Mouse (Mus musculus) kidney, adult 2 months (tissue): Measurements from ENCODE around the gene Snd1. TPM values are rescaled to one million over a fixed set of nuclear protein-coding genes. Genes with fewer than 3 reads are reported as not detected.

ENCODE experiments used
- DNase-seq: peaks from one replicate; pipeline ENCODE4 v3.0.0; 2021
- H3K27ac ChIP-seq: fragments of 200-500 bp; 2 replicates; pipeline ENCODE4 v1.5.1; 2012; ENCODE audit warnings: low read depth, low read length, control low read depth, inconsistent platforms; ENCODE audit not compliant: insufficient read depth
- H3K27me3 ChIP-seq: fragments of 200-500 bp; replicated peaks from 2 replicates; pipeline ENCODE4 v1.6.1; 2012; ENCODE audit warnings: mild to moderate bottlenecking, moderate library complexity, low read length, inconsistent platforms; ENCODE audit not compliant: control insufficient read depth, insufficient read depth
- H3K36me3 ChIP-seq: fragments of 200-500 bp; 2 replicates; pipeline ENCODE4 v1.6.1; 2012; ENCODE audit warnings: mild to moderate bottlenecking, moderate library complexity, low read length, inconsistent platforms; ENCODE audit not compliant: control insufficient read depth, insufficient read depth
- H3K4me1 ChIP-seq: fragments of 200-500 bp; 2 replicates; pipeline ENCODE4 v1.6.1; 2011; ENCODE audit warnings: low read length; ENCODE audit not compliant: control insufficient read depth, insufficient read depth
- H3K4me3 ChIP-seq: fragments of 200-500 bp; 2 replicates; pipeline ENCODE4 v1.5.1; 2011; ENCODE audit warnings: mild to moderate bottlenecking, low read depth, low read length, control low read depth; ENCODE audit not compliant: insufficient read depth
- CTCF ChIP-seq: fragments of 200-500 bp; conservative IDR thresholded peaks from 2 replicates; pipeline ENCODE4 v1.5.1; 2011; ENCODE audit warnings: low read depth, mild to moderate bottlenecking, control low read depth, low read length, moderate library complexity, mixed read lengths; ENCODE audit not compliant: insufficient read depth, insufficient read length
- POLR2A ChIP-seq: fragments of 200-500 bp; IDR thresholded peaks from one replicate; pipeline ENCODE4 v1.6.1; 2011; ENCODE audit warnings: low read depth, low read length, control low read depth
- WGBS: fragments of 180-500 bp; shearing (Covaris S2); methylation state at CpG from one replicate; pipeline ENCODE4 v1.1.7; 2018; 5-methylcytosine and 5-hydroxymethylcytosine counted together
- polyA plus RNA-seq: library from polyadenylated mRNA; depleted of rRNA; stranded (reverse); fragments of >200 nt; gene quantifications from 2 replicates; pipeline ENCODE4 v1.2.3, GENCODE M21; 2012; rRNA removed

Snd1 gene
- polyA plus RNA-seq, 1 experiment, result 41.0 TPM

DNA sequence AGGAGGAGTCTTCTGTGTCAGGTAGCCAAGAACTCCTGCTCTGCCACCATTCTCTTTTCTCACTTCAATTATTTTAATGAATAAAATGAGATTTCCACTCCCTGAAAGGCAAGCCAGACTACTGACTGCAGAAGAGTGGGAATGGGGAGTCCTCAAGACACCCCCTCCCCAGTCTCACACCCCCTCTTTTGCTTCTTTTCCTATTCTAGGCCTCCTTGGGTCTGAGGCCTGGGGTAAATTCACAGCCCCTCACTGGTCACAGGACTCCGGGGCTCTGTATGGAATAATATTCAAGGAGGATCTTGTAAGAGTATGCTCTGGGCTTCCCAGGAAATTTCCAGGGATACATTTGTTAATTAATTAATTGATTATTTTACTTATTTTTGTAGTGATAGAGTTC, 507.9 kb downstream of the Snd1 start:
- Histone ChIP-seq H3K27me3 (no peaks in the 10 kb centered on the region), H3K36me3 (no peaks in the 10 kb centered on the region), H3K4me1 (0 out of 2 replicates have a peak, but pooled peaks cover 2% of the 10 kb centered on the region), H3K4me3 (no peak overlapping the region), H3K27ac (no peak overlapping the region)
- DNase-seq, result no peak
- TF ChIP-seq POLR2A (no peak), CTCF (no peak)
- 87% methylated on average over 1 of the region's 1 CpGs for whole genome bisulfite sequencing

Other genes starting within 250 kb of the Snd1 start
- 2.6 and 2.8 TPM in 2 replicates for gene Zfp800, start 77.1 kb upstream of the Snd1 start, polyA plus RNA-seq
- 303 and 332 TPM in 2 replicates for gene Arf5, start 51.6 kb upstream of the Snd1 start, polyA plus RNA-seq
- gene Fscn3, start 47.4 kb upstream of the Snd1 start, polyA plus RNA-seq, result 0.05 and 0.12 TPM in 2 replicates
- 5.1 and 6.6 TPM in 2 replicates for gene Gcc1, start 46.7 kb upstream of the Snd1 start, polyA plus RNA-seq
- gene Pax4, start 25.8 kb upstream of the Snd1 start, polyA plus RNA-seq, result not detected in 2 replicates